Mouse (Mus musculus): ENCODE results near the gene Fam171a2. TPM values are rescaled to one million over a fixed set of nuclear protein-coding genes. Genes with fewer than 3 reads are reported as not detected.

Gene Fam171a2
- polyA plus RNA-seq (2015; fragmentation: Nextera tagmentation; extraction: Ambion mirVana) = 2.5 and 3.3 TPM in 2 replicates

- H3K4me3 ChIP-seq (replicated peaks; ENCODE audit: low read length) = peak within 1 kb of the TSS; percentile 87
- peaks cover 43% of the 10 kb centered on the region for H3K4me1 ChIP-seq (ENCODE audit: control insufficient read depth, insufficient read depth, low read length)
- H3K4me2 ChIP-seq (ENCODE audit: low read depth, low read length) = peak within 1 kb of the TSS; percentile 69
- peak within 1 kb of the TSS; percentile 96 for H3K9ac ChIP-seq (ENCODE audit: low read length)
- 0 out of 2 replicates have a peak, but pooled peaks cover 3% of the 10 kb centered on the region for H3K36me3 ChIP-seq (ENCODE audit: control insufficient read depth, insufficient read depth, low read length)
- no peaks in the 10 kb centered on the region for H3K9me3 ChIP-seq (replicated peaks; ENCODE audit: control insufficient read depth, low read length)
- H3K27me3 ChIP-seq (ENCODE audit: control insufficient read depth, insufficient read depth, low read length) = no peaks in the 10 kb centered on the region
- peak within 1 kb of the TSS; percentile 96 for H3K27ac ChIP-seq (ENCODE audit: low read length)
- ATAC-seq (ENCODE audit: insufficient read depth, low FRiP score) = peak; percentile 66
- WGBS = under 1% methylated on average over 39 of the region's 40 CpGs
These were observed at the start of gene Fam171a2 for GRCm38 (mm10) chr11:102447497-102447896. Gene Fam171a2 (minus strand): TSS chr11:102447682.

- Histone ChIP-seq H3K9ac (ENCODE audit: low read length) (no peak overlapping the region), H3K36me3 (ENCODE audit: control insufficient read depth, insufficient read depth, low read length) (peaks cover 12% of the 10 kb centered on the region; the same call in 1 of the 2 replicates), H3K4me2 (ENCODE audit: low read depth, low read length) (no peak overlapping the region), H3K9me3 (replicated peaks; ENCODE audit: control insufficient read depth, low read length) (no peaks in the 10 kb centered on the region), H3K4me1 (ENCODE audit: control insufficient read depth, insufficient read depth, low read length) (no peaks in the 10 kb centered on the region), H3K27ac (ENCODE audit: low read length) (no peak overlapping the region), H3K27me3 (ENCODE audit: control insufficient read depth, insufficient read depth, low read length) (no peaks in the 10 kb centered on the region), H3K4me3 (replicated peaks; ENCODE audit: low read length) (no peak overlapping the region)
- WGBS = 80% methylated on average over 2 of the region's 2 CpGs
- ATAC-seq (ENCODE audit: insufficient read depth, low FRiP score) = no peak
These were observed 49.2 kb upstream of the Fam171a2 start for GRCm38 (mm10) chr11:102496732-102497131.

GRCm38 (mm10) chr11:102496206-102496605 lies 48.7 kb upstream of the Fam171a2 start:
- 90% methylated on average over 2 of the region's 2 CpGs for WGBS
- no peaks in the 10 kb centered on the region for H3K27me3 ChIP-seq (ENCODE audit: control insufficient read depth, insufficient read depth, low read length)
- H3K9ac ChIP-seq (ENCODE audit: low read length) = no peak overlapping the region
- H3K4me1 ChIP-seq (ENCODE audit: control insufficient read depth, insufficient read depth, low read length) = no peaks in the 10 kb centered on the region
- H3K9me3 ChIP-seq (replicated peaks; ENCODE audit: control insufficient read depth, low read length) = no peaks in the 10 kb centered on the region
- no peak overlapping the region for H3K27ac ChIP-seq (ENCODE audit: low read length)
- H3K36me3 ChIP-seq (ENCODE audit: control insufficient read depth, insufficient read depth, low read length) = peaks cover 11% of the 10 kb centered on the region; the same call in 1 of the 2 replicates
- no peak overlapping the region for H3K4me2 ChIP-seq (ENCODE audit: low read depth, low read length)
- no peak overlapping the region for H3K4me3 ChIP-seq (replicated peaks; ENCODE audit: low read length)
- no peak for ATAC-seq (ENCODE audit: insufficient read depth, low FRiP score)

GRCm38 (mm10) chr11:102495742-102496141 lies 48.3 kb upstream of the Fam171a2 start:
- H3K9ac ChIP-seq (ENCODE audit: low read length) = no peak overlapping the region

GRCm38 (mm10) chr11:102495114-102495513 lies 47.6 kb upstream of the Fam171a2 start:
- WGBS = 91% methylated on average over 6 of the region's 6 CpGs

More at GRCm38 (mm10) chr11:102495742-102496141, 48.3 kb upstream of the Fam171a2 start:
- H3K36me3 ChIP-seq (ENCODE audit: control insufficient read depth, insufficient read depth, low read length) = peaks cover 9% of the 10 kb centered on the region; the same call in 1 of the 2 replicates
- H3K27me3 ChIP-seq (ENCODE audit: control insufficient read depth, insufficient read depth, low read length) = no peaks in the 10 kb centered on the region
- H3K27ac ChIP-seq (ENCODE audit: low read length) = no peak overlapping the region
- ATAC-seq (ENCODE audit: insufficient read depth, low FRiP score) = no peak
- 94% methylated on average over 5 of the region's 5 CpGs for WGBS
- H3K4me3 ChIP-seq (replicated peaks; ENCODE audit: low read length) = no peak overlapping the region
- no peak overlapping the region for H3K4me2 ChIP-seq (ENCODE audit: low read depth, low read length)
- no peaks in the 10 kb centered on the region for H3K4me1 ChIP-seq (ENCODE audit: control insufficient read depth, insufficient read depth, low read length)
- no peaks in the 10 kb centered on the region for H3K9me3 ChIP-seq (replicated peaks; ENCODE audit: control insufficient read depth, low read length)

GRCm38 (mm10) chr11:102494063-102494650 lies 46.7 kb upstream of the Fam171a2 start:
- H3K4me1 ChIP-seq (ENCODE audit: control insufficient read depth, insufficient read depth, low read length) = no peaks in the 10 kb centered on the region
- no peak overlapping the region for H3K4me2 ChIP-seq (ENCODE audit: low read depth, low read length)
- H3K4me3 ChIP-seq (replicated peaks; ENCODE audit: low read length) = no peak overlapping the region
- H3K27ac ChIP-seq (ENCODE audit: low read length) = no peak overlapping the region
- no peak overlapping the region for H3K9ac ChIP-seq (ENCODE audit: low read length)
- H3K27me3 ChIP-seq (ENCODE audit: control insufficient read depth, insufficient read depth, low read length) = no peaks in the 10 kb centered on the region
- 83% methylated on average over 7 of the region's 7 CpGs for WGBS
- no peaks in the 10 kb centered on the region for H3K9me3 ChIP-seq (replicated peaks; ENCODE audit: control insufficient read depth, low read length)
- ATAC-seq (ENCODE audit: insufficient read depth, low FRiP score) = no peak
- 0 out of 2 replicates have a peak, but pooled peaks cover 3% of the 10 kb centered on the region for H3K36me3 ChIP-seq (ENCODE audit: control insufficient read depth, insufficient read depth, low read length)

More at GRCm38 (mm10) chr11:102495114-102495513, 47.6 kb upstream of the Fam171a2 start:
- Histone ChIP-seq H3K4me3 (replicated peaks; ENCODE audit: low read length) (no peak overlapping the region), H3K36me3 (ENCODE audit: control insufficient read depth, insufficient read depth, low read length) (peaks cover 9% of the 10 kb centered on the region; the same call in 1 of the 2 replicates), H3K4me1 (ENCODE audit: control insufficient read depth, insufficient read depth, low read length) (no peaks in the 10 kb centered on the region), H3K9me3 (replicated peaks; ENCODE audit: control insufficient read depth, low read length) (no peaks in the 10 kb centered on the region), H3K9ac (ENCODE audit: low read length) (no peak overlapping the region), H3K27me3 (ENCODE audit: control insufficient read depth, insufficient read depth, low read length) (no peaks in the 10 kb centered on the region), H3K27ac (ENCODE audit: low read length) (no peak overlapping the region), H3K4me2 (ENCODE audit: low read depth, low read length) (no peak overlapping the region)
- ATAC-seq (ENCODE audit: insufficient read depth, low FRiP score) = no peak

- 93% methylated on average over 2 of the region's 2 CpGs for WGBS
- ATAC-seq (ENCODE audit: insufficient read depth, low FRiP score) = no peak
- no peak overlapping the region for H3K4me3 ChIP-seq (replicated peaks; ENCODE audit: low read length)
- no peak overlapping the region for H3K4me2 ChIP-seq (ENCODE audit: low read depth, low read length)
- no peaks in the 10 kb centered on the region for H3K9me3 ChIP-seq (replicated peaks; ENCODE audit: control insufficient read depth, low read length)
- H3K4me1 ChIP-seq (ENCODE audit: control insufficient read depth, insufficient read depth, low read length) = no peaks in the 10 kb centered on the region
- H3K27ac ChIP-seq (ENCODE audit: low read length) = no peak overlapping the region
- 0 out of 2 replicates have a peak, but pooled peaks cover under 1% of the 10 kb centered on the region for H3K36me3 ChIP-seq (ENCODE audit: control insufficient read depth, insufficient read depth, low read length)
- H3K27me3 ChIP-seq (ENCODE audit: control insufficient read depth, insufficient read depth, low read length) = no peaks in the 10 kb centered on the region
- no peak overlapping the region for H3K9ac ChIP-seq (ENCODE audit: low read length)
These were observed 45.8 kb upstream of the Fam171a2 start for GRCm38 (mm10) chr11:102493241-102493640.

- ATAC-seq (ENCODE audit: insufficient read depth, low FRiP score) = no peak
- H3K4me3 ChIP-seq (replicated peaks; ENCODE audit: low read length) = no peak overlapping the region
- H3K4me1 ChIP-seq (ENCODE audit: control insufficient read depth, insufficient read depth, low read length) = no peaks in the 10 kb centered on the region
- WGBS = 80% methylated on average over 2 of the region's 2 CpGs
- H3K27me3 ChIP-seq (ENCODE audit: control insufficient read depth, insufficient read depth, low read length) = no peaks in the 10 kb centered on the region
- peaks cover 6% of the 10 kb centered on the region; the same call in 1 of the 2 replicates for H3K36me3 ChIP-seq (ENCODE audit: control insufficient read depth, insufficient read depth, low read length)
- H3K4me2 ChIP-seq (ENCODE audit: low read depth, low read length) = no peak overlapping the region
- no peak overlapping the region for H3K27ac ChIP-seq (ENCODE audit: low read length)
- H3K9ac ChIP-seq (ENCODE audit: low read length) = no peak overlapping the region
- H3K9me3 ChIP-seq (replicated peaks; ENCODE audit: control insufficient read depth, low read length) = no peaks in the 10 kb centered on the region
These were observed 40.4 kb upstream of the Fam171a2 start for GRCm38 (mm10) chr11:102487901-102488300.

- Histone ChIP-seq H3K9ac (ENCODE audit: low read length) (no peak overlapping the region), H3K9me3 (replicated peaks; ENCODE audit: control insufficient read depth, low read length) (no peaks in the 10 kb centered on the region), H3K4me3 (replicated peaks; ENCODE audit: low read length) (no peak overlapping the region), H3K27ac (ENCODE audit: low read length) (no peak overlapping the region), H3K36me3 (ENCODE audit: control insufficient read depth, insufficient read depth, low read length) (peaks cover 6% of the 10 kb centered on the region; the same call in 1 of the 2 replicates), H3K4me2 (ENCODE audit: low read depth, low read length) (no peak overlapping the region), H3K4me1 (ENCODE audit: control insufficient read depth, insufficient read depth, low read length) (no peaks in the 10 kb centered on the region), H3K27me3 (ENCODE audit: control insufficient read depth, insufficient read depth, low read length) (no peaks in the 10 kb centered on the region)
- WGBS = 67% methylated on average over 11 of the region's 11 CpGs
- ATAC-seq (ENCODE audit: insufficient read depth, low FRiP score) = no peak
These were observed 39.4 kb upstream of the Fam171a2 start for GRCm38 (mm10) chr11:102486733-102487386.

Data from stomach, embryonic 16.5 days (tissue).